Mouse (Mus musculus) myocyte (in vitro differentiated cells): Measurements from ENCODE around the gene Lrrc40. TPM values are rescaled to one million over a fixed set of nuclear protein-coding genes. Genes with fewer than 3 reads are reported as not detected.

Experiments used
- H3K27me3 ChIP-seq: one replicate; pipeline ENCODE4 v1.6.1; 2011; ENCODE audit not compliant: control insufficient read depth, insufficient read depth, insufficient read length
- H3K36me3 ChIP-seq: one replicate; pipeline ENCODE4 v1.6.1; 2011; ENCODE audit not compliant: control insufficient read depth, insufficient read depth
- H3K4me2 ChIP-seq: one replicate; pipeline ENCODE4 v1.6.1; 2011; ENCODE audit warnings: low read depth, control low read depth
- H3K4me3 ChIP-seq: one replicate; pipeline ENCODE4 v1.5.1; 2011; ENCODE audit warnings: mild to moderate bottlenecking, control low read depth, moderate library complexity
- H3K79me2 ChIP-seq: one replicate; pipeline ENCODE4 v1.6.1; 2011; ENCODE audit not compliant: control insufficient read depth, insufficient read depth
- H3ac ChIP-seq: one replicate; pipeline ENCODE4 v1.6.1; 2011; ENCODE audit not compliant: control insufficient read depth, insufficient read length
- CEBPB ChIP-seq: IDR thresholded peaks from 2 replicates; pipeline ENCODE4 v1.6.1; 2011; ENCODE audit warnings: mild to moderate bottlenecking, moderate library complexity; ENCODE audit not compliant: poor library complexity, insufficient read depth, severe bottlenecking
- E2F4 ChIP-seq: IDR thresholded peaks from one replicate; pipeline ENCODE4 v1.6.1; 2011; ENCODE audit warnings: mild to moderate bottlenecking, control low read depth, moderate library complexity; ENCODE audit not compliant: insufficient read depth
- MAX ChIP-seq: IDR thresholded peaks from one replicate; pipeline ENCODE4 v1.6.1; 2011; ENCODE audit warnings: low read depth, mild to moderate bottlenecking, control low read depth
- MYOD1 ChIP-seq, 3 experiments: IDR thresholded peaks; one replicate each; pipeline ENCODE4 v1.6.1; 2011; ENCODE audit warnings: control low read depth in 2 of 3, low read depth in 2 of 3, mild to moderate bottlenecking in 2 of 3, moderate library complexity in 1 of 3; ENCODE audit not compliant: insufficient read length in 2 of 3, control insufficient read depth in 1 of 3
- MYOG ChIP-seq, 3 experiments: IDR thresholded peaks; one replicate each; pipeline ENCODE4 v1.6.1; 2011; ENCODE audit warnings: control low read depth in 2 of 3, low read depth in 2 of 3, mild to moderate bottlenecking in 2 of 3; ENCODE audit not compliant: insufficient read length in 2 of 3, control insufficient read depth in 1 of 3, insufficient read depth in 1 of 3
- POLR2A ChIP-seq: IDR thresholded peaks from one replicate; pipeline ENCODE4 v1.6.1; 2011; ENCODE audit warnings: low read depth, mild to moderate bottlenecking, control low read depth, moderate library complexity; ENCODE audit not compliant: insufficient read length
- POLR2AphosphoS2 ChIP-seq: IDR thresholded peaks from one replicate; pipeline ENCODE4 v1.6.1; 2011; ENCODE audit warnings: low read depth, control low read depth; ENCODE audit not compliant: insufficient read length
- REST ChIP-seq: IDR thresholded peaks from one replicate; pipeline ENCODE4 v1.6.1; 2011; ENCODE audit warnings: mild to moderate bottlenecking, control low read depth, moderate library complexity; ENCODE audit not compliant: insufficient read depth, insufficient read length
- SRF ChIP-seq: IDR thresholded peaks from one replicate; pipeline ENCODE4 v1.6.1; 2011; ENCODE audit warnings: low read depth; ENCODE audit not compliant: control insufficient read depth, insufficient read length
- TCF12 ChIP-seq: IDR thresholded peaks from one replicate; pipeline ENCODE4 v1.6.1; 2011; ENCODE audit warnings: mild to moderate bottlenecking, control low read depth; ENCODE audit not compliant: poor library complexity, insufficient read depth, severe bottlenecking
- TCF3 ChIP-seq: IDR thresholded peaks from one replicate; pipeline ENCODE4 v1.6.1; 2011; ENCODE audit warnings: low read depth, control low read depth; ENCODE audit not compliant: insufficient read length
- USF1 ChIP-seq: IDR thresholded peaks from one replicate; pipeline ENCODE4 v1.6.1; 2011; ENCODE audit warnings: low read depth, mild to moderate bottlenecking, control low read depth, moderate library complexity
- polyA plus RNA-seq: library from polyadenylated mRNA; unstranded; fragments of >200 nt; fragmentation: generic; extraction: Trizol; gene quantifications from one replicate; pipeline ENCODE4 v1.2.1, GENCODE M21; 2012; ENCODE audit warnings: missing spikeins

Gene Lrrc40
- polyA plus RNA-seq, 1 experiment: 6.4 TPM

GRCm38 (mm10) chr3:158009762-158010320, 26.6 kb upstream of the Lrrc40 start:
- no peaks in the 10 kb centered on the region for H3K79me2 ChIP-seq
- H3K4me2 ChIP-seq: no peak overlapping the region
- no peak overlapping the region for H3K4me3 ChIP-seq
- H3K27me3 ChIP-seq: no peaks in the 10 kb centered on the region
- no peak overlapping the region for H3ac ChIP-seq
- peaks cover 49% of the 10 kb centered on the region for H3K36me3 ChIP-seq
- peak; percentile 60 for TF ChIP-seq POLR2AphosphoS2
- TF ChIP-seq POLR2A: no peak

DNA sequence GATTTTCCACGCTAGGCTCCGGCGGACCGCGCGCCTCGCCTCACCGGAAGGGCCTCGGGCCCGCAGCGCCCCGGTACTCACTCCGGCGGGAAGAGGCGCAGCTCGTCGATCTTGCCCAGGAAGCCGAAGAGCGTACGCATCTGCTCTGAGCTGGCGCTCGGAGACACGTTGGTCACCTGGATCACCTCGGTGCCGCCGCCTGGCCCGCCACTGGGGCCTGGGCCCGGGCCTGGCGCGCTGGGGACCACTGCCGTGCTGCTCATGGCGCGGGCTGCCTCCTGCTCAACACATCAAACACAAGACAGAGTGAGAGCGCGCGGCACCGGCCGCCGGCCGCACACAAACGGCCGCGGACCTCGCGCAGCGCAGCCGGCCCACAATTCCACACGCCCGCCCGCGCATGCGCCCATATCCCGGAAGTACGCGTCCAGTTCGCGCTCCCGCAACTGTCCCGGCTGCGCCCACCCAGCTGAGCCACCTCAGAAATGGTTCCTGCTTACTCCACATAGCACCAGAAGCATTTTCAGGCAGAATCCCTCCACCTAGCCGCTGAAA, 5.0 kb upstream of the Lrrc40 start:
- Histone ChIP-seq H3ac (peak overlapping the region; percentile 52), H3K36me3 (peaks cover 9% of the 10 kb centered on the region), H3K27me3 (no peaks in the 10 kb centered on the region), H3K79me2 (peaks cover 95% of the 10 kb centered on the region), H3K4me3 (peak overlapping the region; percentile 46), H3K4me2 (peak overlapping the region; percentile 94)
- TF ChIP-seq E2F4 (peak; percentile 19), POLR2A (peak; percentile 84), MYOG (IDR thresholded peaks at IDR 0.05; ENCODE audit: control insufficient read depth in 1 of 3, insufficient read depth in 1 of 3, insufficient read length in 2 of 3, low read depth in 2 of 3) (peak in 1 of 3 experiments; percentile 50), POLR2AphosphoS2 (peak; percentile 72), REST (no peak)

- H3K36me3 ChIP-seq: peaks cover 3% of the 10 kb centered on the region
- no peak for TF ChIP-seq SRF
- TF ChIP-seq REST: no peak
- no peak for TF ChIP-seq POLR2AphosphoS2
- no peak for TF ChIP-seq POLR2A
- TF ChIP-seq E2F4: no peak
- no peak for TF ChIP-seq TCF3
- TF ChIP-seq CEBPB: no peak
- no peak for TF ChIP-seq MYOD1 (IDR thresholded peaks at IDR 0.05; ENCODE audit: control insufficient read depth in 1 of 3, insufficient read length in 2 of 3, low read depth in 2 of 3)
- TF ChIP-seq MAX: no peak
- TF ChIP-seq TCF12: no peak
- TF ChIP-seq USF1: no peak
- peak overlapping the region; percentile 46 for H3K4me3 ChIP-seq
- no peaks in the 10 kb centered on the region for H3K27me3 ChIP-seq
- H3K4me2 ChIP-seq: peak overlapping the region; percentile 94
- H3K79me2 ChIP-seq: peaks cover 94% of the 10 kb centered on the region
- H3ac ChIP-seq: peak overlapping the region; percentile 52
Measured at GRCm38 (mm10) chr3:158032106-158032505, 4.4 kb upstream of the Lrrc40 start.

- Histone ChIP-seq H3ac (peak overlapping the region; percentile 32), H3K4me3 (peak overlapping the region; percentile 99), H3K4me2 (peak overlapping the region; percentile 98), H3K79me2 (peaks cover 87% of the 10 kb centered on the region), H3K36me3 (no peaks in the 10 kb centered on the region), H3K27me3 (no peaks in the 10 kb centered on the region)
- TF ChIP-seq TCF12: no peak
Measured at GRCm38 (mm10) chr3:158035866-158036265, 596 bp upstream of the Lrrc40 start.

- H3K4me3 ChIP-seq: no peak overlapping the region
- peaks cover 78% of the 10 kb centered on the region for H3K79me2 ChIP-seq
- no peak for TF ChIP-seq POLR2A
- TF ChIP-seq E2F4: no peak
- TF ChIP-seq MYOG (IDR thresholded peaks at IDR 0.05; ENCODE audit: control insufficient read depth in 1 of 3, insufficient read depth in 1 of 3, insufficient read length in 2 of 3, low read depth in 2 of 3): no peak
- no peak for TF ChIP-seq CEBPB
- TF ChIP-seq REST: no peak
- TF ChIP-seq TCF3: no peak
- TF ChIP-seq POLR2AphosphoS2: no peak
- no peak for TF ChIP-seq SRF
- no peak for TF ChIP-seq USF1
- no peak for TF ChIP-seq TCF12
- no peak for TF ChIP-seq MAX
- no peak for TF ChIP-seq MYOD1 (IDR thresholded peaks at IDR 0.05; ENCODE audit: control insufficient read depth in 1 of 3, insufficient read length in 2 of 3, low read depth in 2 of 3)
- no peaks in the 10 kb centered on the region for H3K27me3 ChIP-seq
- H3K36me3 ChIP-seq: no peaks in the 10 kb centered on the region
- no peak overlapping the region for H3ac ChIP-seq
- no peak overlapping the region for H3K4me2 ChIP-seq
Measured at GRCm38 (mm10) chr3:158038106-158038505, 1.6 kb downstream of the Lrrc40 start.

DNA sequence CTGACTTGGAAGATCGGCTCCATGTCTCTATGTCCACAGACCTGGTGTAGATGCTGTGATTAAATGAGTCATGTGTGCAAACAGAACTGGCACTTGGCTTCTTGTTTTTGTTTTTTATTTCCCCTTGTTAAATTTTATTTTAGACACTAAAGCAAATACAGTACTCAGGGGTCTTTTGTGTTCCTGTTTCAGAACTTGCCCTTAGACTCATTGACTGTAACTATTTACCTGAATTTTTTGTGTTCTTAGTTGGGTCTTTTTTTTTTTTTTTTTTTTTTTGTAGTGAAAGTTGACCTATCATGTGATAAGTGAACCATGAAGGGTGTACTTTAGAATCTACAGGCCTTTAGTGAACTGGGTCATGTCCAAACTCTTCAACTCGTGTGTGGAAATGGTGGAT, 4.3 kb downstream of the Lrrc40 start:
- Histone ChIP-seq H3K4me3 (no peak overlapping the region), H3K4me2 (no peak overlapping the region), H3K36me3 (no peaks in the 10 kb centered on the region), H3K27me3 (no peaks in the 10 kb centered on the region), H3K79me2 (peaks cover 51% of the 10 kb centered on the region), H3ac (no peak overlapping the region)
- TF ChIP-seq REST (no peak), CEBPB (no peak), TCF3 (no peak), MYOD1 (IDR thresholded peaks at IDR 0.05; ENCODE audit: control insufficient read depth in 1 of 3, insufficient read length in 2 of 3, low read depth in 2 of 3) (no peak), POLR2A (no peak), E2F4 (no peak), POLR2AphosphoS2 (no peak), TCF12 (no peak), MAX (no peak), USF1 (no peak), SRF (no peak), MYOG (IDR thresholded peaks at IDR 0.05; ENCODE audit: control insufficient read depth in 1 of 3, insufficient read depth in 1 of 3, insufficient read length in 2 of 3, low read depth in 2 of 3) (no peak)
